Mouse (Mus musculus) A20 (cell line): ENCODE data around the gene Zfp672.
"Not testable (repeated sequence)": the region's sequence is repeated elsewhere in the genome, so short reads cannot be mapped to it uniquely, and the experiment has no call there.

Experiments
- DNase-seq: peaks from one replicate; pipeline ENCODE4 v3.0.0-alpha.2; 2011; ENCODE audit warnings: low read depth, low spot score

Gene Zfp672

GRCm38 (mm10) chr11:58330276-58331148, at the start of gene Zfp672, which contains the start of gene Sh3bp5l:
Gene Zfp672, minus strand, starts transcription at chr11:58330339.
Gene Sh3bp5l, plus strand, starts transcription at chr11:58330724.
- DNase-seq, result peak; percentile 96

DNA sequence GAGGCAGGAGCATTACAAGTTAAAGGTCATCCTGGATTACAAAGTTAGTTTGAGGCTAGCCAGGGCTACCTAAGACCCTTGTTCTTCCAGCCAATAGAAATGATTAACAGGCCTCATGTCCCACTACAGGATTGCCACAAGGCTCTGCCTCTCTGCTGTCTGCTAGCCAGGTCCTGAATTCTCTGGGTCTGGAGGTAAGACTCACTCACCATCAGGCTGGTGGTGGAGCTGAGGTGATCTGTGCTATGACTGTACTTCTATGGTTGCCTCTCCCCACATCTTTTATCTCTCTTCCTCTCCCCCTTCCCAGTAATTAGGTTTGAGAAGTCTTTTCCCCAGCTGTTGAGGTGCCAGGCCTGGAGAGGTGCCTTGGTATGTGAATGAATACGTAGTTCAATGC, 49.4 kb upstream of the Zfp672 start:
- no peak for DNase-seq

GRCm38 (mm10) chr11:58378763-58379278, 48.7 kb upstream of the Zfp672 start, which contains the start of gene Lypd8:
Gene Lypd8, plus strand, starts transcription at chr11:58379043.
- no peak for DNase-seq

GRCm38 (mm10) chr11:58377686-58378085, 47.5 kb upstream of the Zfp672 start:
- DNase-seq, result no peak

DNA sequence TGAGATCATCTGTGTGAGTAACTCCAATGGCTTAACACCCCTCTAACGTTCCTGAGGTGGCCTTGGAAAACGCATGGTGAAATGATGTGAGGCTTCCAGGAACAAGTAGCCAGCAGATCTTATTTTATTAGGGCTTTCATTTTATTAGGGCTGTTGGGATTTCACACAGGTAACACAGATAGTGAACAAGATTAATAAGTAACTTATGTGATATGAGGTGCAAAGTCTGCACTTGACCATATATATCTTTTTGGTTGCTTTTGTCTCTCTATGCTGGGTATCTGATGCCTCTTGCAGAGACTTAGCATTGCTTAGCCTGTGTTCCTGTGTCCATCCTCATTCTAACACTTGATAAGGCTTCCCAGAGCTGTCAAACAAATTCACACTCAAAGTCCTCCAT, 47.1 kb upstream of the Zfp672 start:
- DNase-seq, result no peak

DNA sequence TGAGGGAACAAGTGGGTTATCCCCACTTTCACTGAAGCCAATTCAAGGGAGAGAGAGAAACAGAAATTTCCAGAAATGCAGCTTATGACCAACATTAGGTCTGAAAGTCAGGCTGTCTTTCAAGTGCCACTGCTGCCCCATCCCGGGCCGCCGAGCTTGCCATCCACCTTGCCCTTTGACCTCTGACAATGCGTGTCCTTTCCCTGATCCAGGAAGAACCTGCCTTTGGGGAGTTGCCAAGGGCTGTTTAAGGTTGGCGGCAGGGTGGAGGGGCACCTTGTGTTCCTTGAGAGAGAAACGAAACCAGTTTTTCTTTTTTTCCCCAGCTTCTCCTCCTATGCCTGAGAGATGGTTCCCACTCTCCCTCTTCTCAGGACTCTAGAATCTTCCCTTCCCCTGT, 36.1 kb upstream of the Zfp672 start:
- not testable (repeated sequence) for DNase-seq

GRCm38 (mm10) chr11:58364454-58364853, 34.3 kb upstream of the Zfp672 start:
- DNase-seq, result no peak

GRCm38 (mm10) chr11:58362562-58362961, 32.4 kb upstream of the Zfp672 start:
- DNase-seq, result not testable (repeated sequence)

DNA sequence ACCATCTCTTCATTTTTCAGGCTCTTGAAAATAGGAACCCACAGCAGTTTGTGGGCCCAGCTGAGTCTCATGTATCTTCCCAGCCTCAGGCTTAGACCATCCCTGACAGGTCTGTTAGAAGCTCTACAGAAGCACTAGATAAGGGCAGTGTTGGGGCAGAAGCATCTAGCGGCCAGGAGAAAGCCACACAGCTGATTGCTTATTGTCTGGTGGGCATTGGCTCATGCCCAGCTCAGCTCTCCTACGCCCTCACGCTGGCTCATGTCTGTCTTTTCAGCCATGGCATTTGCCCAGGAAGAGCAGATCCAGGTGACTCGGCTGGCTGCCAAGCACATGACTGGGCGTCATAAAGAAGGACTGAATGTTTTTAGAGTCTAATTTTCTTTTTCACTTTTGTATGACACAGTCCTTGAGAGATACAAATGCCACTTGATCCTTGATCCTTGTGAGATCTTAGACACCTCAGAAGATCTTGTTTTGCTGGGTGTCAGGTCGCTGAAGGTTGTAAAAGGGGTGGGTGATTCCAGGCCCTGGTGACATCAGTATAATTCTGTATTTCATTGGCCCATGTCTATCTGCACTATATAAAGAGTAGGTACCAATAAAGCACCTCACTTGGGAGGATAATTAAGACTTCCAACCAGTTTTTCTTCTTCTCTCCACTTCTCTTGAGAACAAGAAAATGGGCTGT, 27.9 kb upstream of the Zfp672 start:
- DNase-seq, result no peak

DNA sequence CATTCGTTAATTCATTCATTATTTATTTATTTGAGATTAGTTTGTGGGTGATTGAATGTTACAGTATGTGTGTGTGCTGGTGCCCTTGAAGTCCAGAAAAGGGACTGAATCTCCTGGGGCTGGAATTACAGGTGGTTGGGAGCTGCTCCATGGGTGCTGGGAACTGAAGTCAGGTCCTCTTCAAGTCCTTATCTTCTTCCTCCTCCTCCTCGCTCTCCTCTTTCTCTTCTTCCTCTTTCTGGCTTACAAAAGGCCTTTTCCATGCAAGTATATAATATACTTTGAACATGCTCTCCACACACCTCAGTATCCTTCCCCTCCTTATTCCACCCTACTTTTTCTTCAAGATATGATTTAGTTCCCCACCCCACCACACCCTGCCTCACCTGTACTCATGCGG, 26.9 kb upstream of the Zfp672 start:
- no peak for DNase-seq

GRCm38 (mm10) chr11:58354927-58355326, 24.8 kb upstream of the Zfp672 start:
- no peak for DNase-seq

DNA sequence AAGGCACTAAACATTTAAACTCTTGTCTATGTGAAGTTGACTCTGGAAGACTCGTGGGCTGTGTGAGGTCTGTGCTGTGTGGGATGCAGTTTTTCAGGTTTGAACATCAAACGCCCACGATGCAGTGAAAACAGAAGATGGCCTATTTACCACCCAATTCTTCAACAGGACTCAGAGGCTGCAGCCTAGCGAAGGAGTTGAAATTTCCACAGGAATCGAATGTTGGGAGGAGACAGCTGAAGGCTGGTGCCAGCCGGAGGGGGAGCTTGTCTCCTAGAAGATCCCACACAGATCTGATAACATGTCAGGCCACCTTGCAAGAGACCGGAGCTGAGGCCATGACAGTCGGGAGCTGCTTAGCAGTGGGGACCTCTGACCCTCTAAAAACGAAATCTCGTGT, 24.3 kb upstream of the Zfp672 start:
- no peak for DNase-seq

DNA sequence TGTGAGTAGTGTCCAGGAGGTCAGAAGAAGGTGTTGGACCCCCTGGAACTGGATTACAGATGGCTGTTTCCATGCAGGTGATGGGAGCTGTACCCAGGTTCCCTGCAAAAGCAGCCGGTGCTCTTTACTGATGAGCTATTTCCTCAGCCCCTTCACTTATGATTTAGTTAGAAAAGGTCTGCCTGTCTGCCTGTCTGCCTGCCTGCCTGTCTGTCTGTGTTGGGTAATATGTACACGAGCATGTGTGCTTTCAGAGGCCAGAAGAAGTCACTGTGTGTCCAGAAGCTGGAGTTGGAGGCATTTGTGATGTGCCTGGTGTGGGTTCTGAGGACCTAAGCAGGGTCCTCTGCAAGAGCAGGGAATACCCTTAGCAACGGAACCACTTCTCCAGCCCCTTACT, 23.6 kb upstream of the Zfp672 start:
- no peak for DNase-seq

DNA sequence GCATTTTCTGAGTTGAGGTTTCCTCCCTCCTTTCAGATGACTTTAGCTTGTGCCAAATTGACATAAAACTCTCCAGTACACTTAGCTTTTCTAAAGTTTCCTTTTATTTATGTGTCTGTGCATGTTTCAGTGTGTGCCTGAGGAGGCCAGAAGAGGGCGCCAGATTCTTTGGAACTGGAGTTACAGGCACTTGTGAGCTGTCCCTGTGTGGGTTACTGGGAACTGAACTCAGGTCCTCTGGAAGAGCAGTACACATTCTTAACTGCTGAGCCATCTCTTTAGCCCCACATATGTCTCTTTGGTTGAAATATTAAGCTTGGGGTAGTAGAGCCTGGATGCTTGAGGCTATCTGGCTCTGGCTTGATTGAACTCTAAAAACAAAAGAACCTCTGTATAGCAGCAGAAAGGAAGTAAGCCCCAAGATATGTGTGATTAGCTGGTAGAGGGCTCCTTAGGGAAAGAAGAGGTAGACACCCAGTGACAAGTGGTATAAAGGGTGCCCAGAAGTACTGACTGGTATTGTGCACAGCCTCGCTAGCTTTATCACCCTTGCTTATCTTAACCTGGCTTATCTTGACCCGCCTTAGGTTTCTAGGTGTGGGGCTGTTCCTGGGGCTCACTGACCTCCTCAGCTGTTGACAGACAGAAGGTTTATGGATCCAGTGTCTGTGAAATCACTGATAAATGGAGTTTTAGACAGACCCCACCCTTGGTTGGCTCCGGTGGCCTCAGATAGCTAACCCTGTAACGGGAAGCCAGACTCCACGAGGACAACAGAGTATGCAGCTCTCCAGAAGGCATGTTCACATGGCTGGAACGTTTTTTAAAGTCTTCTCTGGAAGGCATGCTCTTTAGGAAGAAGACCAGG, 22.8 kb upstream of the Zfp672 start:
- peak; percentile 42 for DNase-seq

DNA sequence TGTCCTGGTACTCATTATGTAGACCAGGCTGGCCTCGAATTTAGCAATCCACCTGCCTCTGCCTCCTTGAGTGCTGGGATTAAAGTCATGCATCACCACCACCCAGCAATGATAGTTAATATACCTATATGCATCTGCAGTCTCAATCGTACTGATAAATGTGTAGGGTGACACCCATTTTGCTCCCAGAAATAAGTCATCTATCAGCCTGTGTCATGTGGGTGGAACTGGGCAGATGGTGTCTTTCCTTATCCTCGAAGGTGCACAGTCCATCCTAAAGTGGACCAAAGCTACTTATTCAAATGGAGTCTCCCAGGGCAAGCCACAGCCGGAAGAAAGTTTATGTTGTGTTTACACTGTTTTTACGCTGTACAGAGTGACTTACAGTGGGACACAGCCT, 21.0 kb upstream of the Zfp672 start:
- DNase-seq, result no peak

- peak; percentile 26 for DNase-seq
These were observed 20.5 kb upstream of the Zfp672 start for GRCm38 (mm10) chr11:58350628-58351027.

- DNase-seq, result no peak
These were observed 16.6 kb upstream of the Zfp672 start for GRCm38 (mm10) chr11:58346745-58347144.

- DNase-seq, result no peak
These were observed 4.6 kb upstream of the Zfp672 start for GRCm38 (mm10) chr11:58334746-58335145.

GRCm38 (mm10) chr11:58331546-58331945, 1.4 kb upstream of the Zfp672 start:
- DNase-seq, result no peak

DNA sequence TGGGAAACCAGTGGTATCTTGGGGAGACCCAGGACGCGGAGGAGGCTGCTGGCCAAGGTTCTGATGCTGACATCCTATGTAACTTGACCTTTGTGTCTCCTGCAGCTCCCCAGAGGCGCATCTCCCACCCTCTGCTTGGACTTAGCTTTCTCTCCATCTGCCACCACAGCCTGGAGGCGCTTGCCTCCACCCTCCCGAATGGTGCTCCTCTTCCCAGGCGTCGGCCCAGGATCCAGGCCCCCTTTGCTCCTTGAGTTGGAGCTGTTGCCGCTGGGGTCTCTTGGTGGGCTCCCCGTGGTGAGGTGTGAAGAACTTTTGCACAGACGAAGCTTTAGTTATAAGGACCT, 983 bp upstream of the Zfp672 start:
- DNase-seq, result no peak

DNA sequence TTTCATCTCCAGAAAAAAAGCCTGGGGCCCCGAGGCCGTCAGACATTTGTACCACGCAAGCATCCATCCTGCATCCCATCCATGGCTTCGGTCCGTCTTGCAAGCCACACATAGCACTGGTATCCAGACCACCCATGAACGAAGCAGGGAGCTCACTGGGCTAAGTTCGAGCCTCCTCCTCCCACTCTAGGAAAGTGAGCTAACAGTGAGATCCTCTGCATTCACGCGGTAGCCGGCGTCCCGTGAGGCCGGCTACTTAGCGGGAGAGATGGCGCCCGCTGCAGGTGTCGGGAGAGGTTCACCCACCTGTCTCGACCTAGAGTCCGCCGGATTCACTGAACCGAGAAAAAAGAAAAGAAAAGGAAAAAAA, 248 bp downstream of the Zfp672 start:
- no peak for DNase-seq

DNA sequence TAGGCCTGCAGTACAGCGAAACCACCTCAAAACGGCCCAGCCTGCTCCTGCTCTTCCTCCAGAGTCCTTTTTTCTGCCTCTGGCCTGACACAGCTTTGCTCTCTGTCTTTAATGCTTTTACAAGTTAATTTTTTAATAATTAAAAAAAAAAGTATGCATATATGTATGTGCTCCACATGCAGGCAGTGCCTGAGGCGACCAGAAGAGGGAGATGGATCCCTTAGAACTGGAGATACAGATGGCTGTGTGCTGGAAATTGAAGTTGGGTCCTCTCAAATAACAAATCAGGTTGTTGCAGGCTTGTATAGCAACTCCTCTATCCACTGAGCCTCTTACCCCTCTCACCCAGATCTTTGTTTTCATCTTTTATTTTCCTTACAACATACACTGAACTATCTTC, 3.4 kb downstream of the Zfp672 start:
- DNase-seq, result peak; percentile 48
